Mouse (Mus musculus): ENCODE data around the gene Casr. TPM values are rescaled to one million over a fixed set of nuclear protein-coding genes. Genes with fewer than 3 reads are reported as not detected.
A peak's percentile ranks its signal among the peaks of the same experiment; 100 is the strongest.

The Casr gene
- polyA plus RNA-seq, 1 experiment from 2014 or later: 0.56 TPM

DNA sequence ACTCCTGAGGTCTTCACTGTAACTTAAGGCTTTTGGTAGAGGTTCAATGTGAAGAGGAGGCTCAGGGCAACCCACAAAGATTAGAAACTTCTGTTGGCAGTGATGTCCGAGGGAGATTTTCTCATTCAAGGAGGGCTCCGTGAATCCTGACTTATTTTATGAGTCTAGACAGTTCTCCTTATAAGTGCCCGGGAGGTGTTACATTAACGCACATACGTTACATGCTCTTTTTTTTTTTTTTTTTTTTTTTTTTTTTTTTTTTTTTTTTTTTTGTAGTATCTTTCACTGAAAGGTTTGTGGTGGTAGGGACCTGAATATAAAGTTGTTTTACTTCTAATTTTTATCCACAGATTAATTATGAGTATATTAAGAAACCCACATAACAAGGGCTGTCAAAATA is 54.6 kb downstream of the Casr start:
- 87% methylated on average over 5 of the region's 5 CpGs for WGBS
- H3K9me3 ChIP-seq: no peaks in the 10 kb centered on the region
- no peak for ATAC-seq (ENCODE audit: insufficient number of reproducible peaks, insufficient read depth, low FRiP score, low TSS enrichment)

GRCm38 (mm10) chr16:36506827-36507226 is 55.1 kb downstream of the Casr start:
- Histone ChIP-seq H3K9ac (no peak overlapping the region), H3K4me3 (no peak overlapping the region), H3K9me3 (no peaks in the 10 kb centered on the region), H3K4me1 (no peaks in the 10 kb centered on the region), H3K36me3 (no peaks in the 10 kb centered on the region), H3K27me3 (no peaks in the 10 kb centered on the region), H3K4me2 (replicated peaks) (no peak overlapping the region), H3K27ac (no peak overlapping the region)
- no peak for ATAC-seq (ENCODE audit: insufficient number of reproducible peaks, insufficient read depth, low FRiP score, low TSS enrichment)

More for the DNA sequence above, 54.6 kb downstream of the Casr start:
- no peaks in the 10 kb centered on the region for H3K4me1 ChIP-seq
- no peak overlapping the region for H3K4me2 ChIP-seq (replicated peaks)
- H3K27me3 ChIP-seq: no peaks in the 10 kb centered on the region
- H3K36me3 ChIP-seq: no peaks in the 10 kb centered on the region
- no peak overlapping the region for H3K27ac ChIP-seq
- H3K4me3 ChIP-seq: no peak overlapping the region
- no peak overlapping the region for H3K9ac ChIP-seq

- WGBS: 63% methylated on average over 4 of the region's 4 CpGs
- H3K9me3 ChIP-seq: no peaks in the 10 kb centered on the region
- ATAC-seq (ENCODE audit: insufficient number of reproducible peaks, insufficient read depth, low FRiP score, low TSS enrichment): no peak
- no peak overlapping the region for H3K4me2 ChIP-seq (replicated peaks)
- no peaks in the 10 kb centered on the region for H3K27me3 ChIP-seq
- H3K27ac ChIP-seq: no peak overlapping the region
- H3K36me3 ChIP-seq: no peaks in the 10 kb centered on the region
- H3K4me1 ChIP-seq: no peaks in the 10 kb centered on the region
- no peak overlapping the region for H3K9ac ChIP-seq
- no peak overlapping the region for H3K4me3 ChIP-seq
Observed at GRCm38 (mm10) chr16:36505913-36506312, 56.0 kb downstream of the Casr start.

DNA sequence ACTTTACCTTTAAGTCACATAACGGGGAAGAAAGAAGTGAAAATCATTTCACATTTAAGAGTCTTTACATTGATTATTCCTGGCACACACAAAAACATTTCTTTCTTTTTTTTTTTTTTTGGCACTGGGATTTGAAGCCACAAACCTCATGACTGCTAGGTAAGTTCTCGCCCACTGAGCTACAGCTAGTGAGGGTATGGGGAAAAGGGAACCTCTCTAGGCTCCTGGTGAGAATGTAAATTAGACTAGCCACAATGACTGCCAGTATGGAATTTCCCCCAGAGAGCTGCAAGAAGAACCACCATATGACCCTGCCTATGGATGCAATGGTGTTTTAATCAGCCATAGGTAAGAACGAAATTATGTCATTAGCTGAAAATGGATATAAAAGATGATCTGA is 56.8 kb downstream of the Casr start:
- no peaks in the 10 kb centered on the region for H3K9me3 ChIP-seq
- H3K4me1 ChIP-seq: no peaks in the 10 kb centered on the region
- no peak overlapping the region for H3K27ac ChIP-seq
- no peak overlapping the region for H3K4me2 ChIP-seq (replicated peaks)
- H3K27me3 ChIP-seq: no peaks in the 10 kb centered on the region
- no peak for ATAC-seq (ENCODE audit: insufficient number of reproducible peaks, insufficient read depth, low FRiP score, low TSS enrichment)
- H3K36me3 ChIP-seq: no peaks in the 10 kb centered on the region
- 83% methylated on average over 3 of the region's 3 CpGs for WGBS
- H3K4me3 ChIP-seq: no peak overlapping the region
- H3K9ac ChIP-seq: no peak overlapping the region

DNA sequence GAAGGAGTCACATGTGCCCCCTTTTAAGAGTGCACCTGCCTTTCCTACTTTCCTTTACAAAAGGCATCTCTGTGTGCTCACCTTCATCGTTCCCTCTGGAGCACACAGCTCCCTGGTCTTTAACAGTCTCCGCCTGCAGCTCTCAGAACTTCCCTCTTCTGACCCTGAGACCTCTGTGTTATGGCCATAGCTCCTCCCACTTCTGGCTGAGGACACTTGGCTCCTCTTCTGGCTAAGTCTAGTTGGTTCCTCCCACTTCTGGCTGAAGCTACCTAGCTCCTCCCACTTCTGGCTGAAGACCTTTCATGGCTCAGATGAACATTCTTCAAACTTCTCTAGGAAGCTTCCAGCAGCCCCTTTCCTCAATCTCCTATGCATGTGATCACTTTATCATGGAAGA is 59.7 kb downstream of the Casr start:
- ATAC-seq (ENCODE audit: insufficient number of reproducible peaks, insufficient read depth, low FRiP score, low TSS enrichment): no peak
- WGBS: 76% methylated on average over 2 of the region's 2 CpGs

DNA sequence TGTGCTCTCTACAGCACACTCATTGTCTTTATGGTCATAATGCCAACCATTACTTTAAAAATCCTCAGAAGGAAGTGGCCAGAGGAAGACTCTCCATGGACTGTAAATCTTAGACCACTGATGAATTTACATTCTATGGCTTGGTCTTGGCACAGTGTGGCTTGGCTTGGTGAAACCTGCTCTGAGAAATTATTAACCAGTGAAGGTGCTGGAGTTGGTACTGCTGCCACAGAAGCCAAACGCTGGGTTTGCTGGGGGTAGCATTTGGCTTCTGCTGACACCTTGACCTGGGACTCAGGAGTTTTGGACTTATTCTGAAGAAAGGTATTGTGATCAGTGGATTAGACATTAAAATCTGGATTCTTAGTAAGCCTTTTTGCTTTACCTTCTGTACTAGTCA is 69.5 kb downstream of the Casr start:
- H3K4me1 ChIP-seq: no peaks in the 10 kb centered on the region
- no peak overlapping the region for H3K27ac ChIP-seq
- H3K4me3 ChIP-seq: no peak overlapping the region
- no peak overlapping the region for H3K4me2 ChIP-seq (replicated peaks)
- 83% methylated on average over 1 of the region's 1 CpGs for WGBS
- no peaks in the 10 kb centered on the region for H3K9me3 ChIP-seq
- no peak for ATAC-seq (ENCODE audit: insufficient number of reproducible peaks, insufficient read depth, low FRiP score, low TSS enrichment)
- H3K9ac ChIP-seq: no peak overlapping the region
- H3K27me3 ChIP-seq: no peaks in the 10 kb centered on the region
- H3K36me3 ChIP-seq: no peaks in the 10 kb centered on the region

More for the DNA sequence above, 59.7 kb downstream of the Casr start:
- no peaks in the 10 kb centered on the region for H3K9me3 ChIP-seq
- H3K36me3 ChIP-seq: no peaks in the 10 kb centered on the region
- no peak overlapping the region for H3K4me2 ChIP-seq (replicated peaks)
- no peaks in the 10 kb centered on the region for H3K27me3 ChIP-seq
- H3K27ac ChIP-seq: no peak overlapping the region
- H3K4me1 ChIP-seq: no peaks in the 10 kb centered on the region
- H3K9ac ChIP-seq: no peak overlapping the region
- no peak overlapping the region for H3K4me3 ChIP-seq

- Histone ChIP-seq H3K4me1 (no peaks in the 10 kb centered on the region), H3K9me3 (no peaks in the 10 kb centered on the region), H3K4me2 (replicated peaks) (no peak overlapping the region), H3K4me3 (no peak overlapping the region), H3K27ac (no peak overlapping the region), H3K27me3 (no peaks in the 10 kb centered on the region), H3K9ac (no peak overlapping the region), H3K36me3 (no peaks in the 10 kb centered on the region)
- ATAC-seq (ENCODE audit: insufficient number of reproducible peaks, insufficient read depth, low FRiP score, low TSS enrichment): no peak
- 73% methylated on average over 9 of the region's 9 CpGs for WGBS
Observed at GRCm38 (mm10) chr16:36476866-36477265, 85.1 kb downstream of the Casr start.

DNA sequence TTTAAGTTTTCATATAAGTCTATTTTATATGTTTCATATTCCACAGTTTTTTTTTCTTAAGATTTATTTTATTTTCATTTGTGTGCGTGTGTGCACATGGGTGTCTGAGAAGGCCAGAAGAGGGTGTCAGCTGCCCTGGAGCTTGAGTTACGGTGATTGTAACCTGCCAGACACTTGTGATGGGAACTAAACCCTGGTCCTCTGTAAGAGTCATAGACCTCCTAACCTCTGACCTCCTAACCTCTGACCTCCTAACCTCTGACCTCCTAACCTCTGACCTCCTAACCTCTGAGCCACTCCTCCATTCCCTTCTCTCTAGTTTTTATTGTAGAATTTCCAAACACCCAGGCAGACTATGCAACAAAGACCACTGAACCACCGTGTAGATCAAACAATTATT is 86.4 kb downstream of the Casr start:
- no peak overlapping the region for H3K4me2 ChIP-seq (replicated peaks)
- WGBS: 94% methylated on average over 3 of the region's 3 CpGs

GRCm38 (mm10) chr16:36474849-36475248 is 87.1 kb downstream of the Casr start:
- no peaks in the 10 kb centered on the region for H3K4me1 ChIP-seq
- H3K4me3 ChIP-seq: no peak overlapping the region
- WGBS: 75% methylated on average over 2 of the region's 2 CpGs
- ATAC-seq (ENCODE audit: insufficient number of reproducible peaks, insufficient read depth, low FRiP score, low TSS enrichment): no peak
- H3K9me3 ChIP-seq: no peaks in the 10 kb centered on the region
- H3K36me3 ChIP-seq: no peaks in the 10 kb centered on the region
- H3K27ac ChIP-seq: no peak overlapping the region
- no peak overlapping the region for H3K4me2 ChIP-seq (replicated peaks)
- no peak overlapping the region for H3K9ac ChIP-seq
- H3K27me3 ChIP-seq: no peaks in the 10 kb centered on the region

More for the DNA sequence above, 86.4 kb downstream of the Casr start:
- H3K4me1 ChIP-seq: no peaks in the 10 kb centered on the region
- H3K9ac ChIP-seq: no peak overlapping the region
- no peak for ATAC-seq (ENCODE audit: insufficient number of reproducible peaks, insufficient read depth, low FRiP score, low TSS enrichment)
- no peak overlapping the region for H3K4me3 ChIP-seq
- H3K9me3 ChIP-seq: no peaks in the 10 kb centered on the region
- H3K36me3 ChIP-seq: no peaks in the 10 kb centered on the region
- H3K27me3 ChIP-seq: no peaks in the 10 kb centered on the region
- H3K27ac ChIP-seq: no peak overlapping the region

DNA sequence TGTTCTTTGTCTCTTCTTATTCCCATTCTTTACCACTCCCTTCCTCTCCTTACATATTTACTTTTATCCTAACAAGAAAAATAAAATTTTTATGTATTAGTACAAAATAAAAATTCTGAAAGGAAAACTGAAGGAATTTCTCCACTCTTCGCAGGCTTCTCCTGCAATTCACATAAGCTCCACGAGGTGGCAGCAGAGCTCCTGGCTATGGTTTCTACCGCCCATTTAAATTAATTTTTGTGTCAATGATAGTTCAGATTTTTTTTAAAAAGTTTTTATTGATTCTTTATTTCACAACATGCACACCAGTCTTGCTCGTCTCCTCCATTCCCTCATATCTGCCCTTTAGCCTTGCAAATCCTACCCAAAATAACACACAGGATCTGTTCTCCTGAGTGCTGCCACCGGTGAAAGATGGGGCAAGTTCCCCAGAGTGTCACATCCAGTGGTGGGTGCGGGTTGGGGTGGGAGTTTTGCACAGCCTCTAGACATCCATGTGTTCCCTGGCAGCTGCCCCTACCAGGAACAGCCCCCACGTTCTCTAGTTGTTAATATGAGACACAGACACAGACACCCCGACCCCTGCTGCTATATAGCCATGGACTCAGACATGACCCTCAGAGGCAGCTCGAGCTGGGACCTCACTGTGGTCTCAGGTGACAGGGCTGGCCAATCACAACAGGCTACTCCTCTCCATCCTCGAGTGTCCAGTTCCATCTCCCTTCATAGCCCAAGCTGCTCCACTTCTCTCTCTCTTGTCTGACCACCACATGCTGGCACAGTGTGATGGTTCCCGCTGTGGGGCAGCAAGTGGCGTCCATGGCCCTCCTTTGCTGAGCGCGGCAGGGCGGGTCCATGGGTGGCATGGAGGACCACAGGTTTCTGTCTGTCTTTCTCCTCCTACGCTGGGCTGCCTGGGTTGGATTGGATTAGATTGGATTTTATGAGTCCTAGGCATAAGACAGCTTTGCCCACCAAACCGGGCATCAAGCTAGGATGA is 88.4 kb downstream of the Casr start:
- no peak overlapping the region for H3K4me3 ChIP-seq
- no peaks in the 10 kb centered on the region for H3K27me3 ChIP-seq
- no peak overlapping the region for H3K9ac ChIP-seq
- no peaks in the 10 kb centered on the region for H3K4me1 ChIP-seq
- no peaks in the 10 kb centered on the region for H3K36me3 ChIP-seq
- H3K9me3 ChIP-seq: no peaks in the 10 kb centered on the region
- no peak overlapping the region for H3K4me2 ChIP-seq (replicated peaks)
- peak; percentile 69; the same call in 1 of the 2 replicates for ATAC-seq (ENCODE audit: insufficient number of reproducible peaks, insufficient read depth, low FRiP score, low TSS enrichment)
- no peak overlapping the region for H3K27ac ChIP-seq
- 51% methylated on average over 17 of the region's 17 CpGs for WGBS

- H3K27me3 ChIP-seq: no peaks in the 10 kb centered on the region
- no peak overlapping the region for H3K4me2 ChIP-seq (replicated peaks)
- no peak overlapping the region for H3K9ac ChIP-seq
- WGBS: 48% methylated on average over 13 of the region's 13 CpGs
- H3K4me3 ChIP-seq: no peak overlapping the region
- no peaks in the 10 kb centered on the region for H3K4me1 ChIP-seq
- H3K9me3 ChIP-seq: no peaks in the 10 kb centered on the region
- H3K27ac ChIP-seq: no peak overlapping the region
- no peak for ATAC-seq (ENCODE audit: insufficient number of reproducible peaks, insufficient read depth, low FRiP score, low TSS enrichment)
- H3K36me3 ChIP-seq: no peaks in the 10 kb centered on the region
Observed at GRCm38 (mm10) chr16:36471066-36471633, 90.8 kb downstream of the Casr start.

DNA sequence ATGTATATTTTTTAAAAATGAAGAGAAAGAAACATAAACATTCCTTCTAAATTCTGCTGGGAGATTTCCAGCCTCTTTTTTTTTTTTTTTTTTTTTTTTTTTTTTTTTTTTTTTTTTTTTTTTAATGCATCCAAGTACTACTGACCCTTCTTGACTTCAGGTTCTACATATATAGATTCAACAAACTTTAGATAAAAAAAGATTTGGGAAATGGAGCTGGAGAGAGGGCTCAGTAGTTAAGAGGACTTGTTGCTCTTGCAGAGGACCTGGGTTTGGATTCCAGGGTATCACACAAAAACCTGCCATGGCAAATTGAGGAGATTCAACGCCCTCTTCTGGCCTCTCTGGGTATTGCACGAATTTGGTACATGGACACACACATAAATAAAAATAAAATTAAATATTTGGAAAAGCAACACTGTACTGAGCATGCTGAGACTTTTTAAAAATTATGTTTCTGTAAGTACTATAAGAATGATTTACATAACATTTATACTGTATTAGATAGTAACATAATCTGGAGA is 91.9 kb downstream of the Casr start:
- no peaks in the 10 kb centered on the region for H3K27me3 ChIP-seq
- H3K9ac ChIP-seq: no peak overlapping the region
- H3K4me3 ChIP-seq: no peak overlapping the region
- no peaks in the 10 kb centered on the region for H3K36me3 ChIP-seq
- 6% methylated on average over 2 of the region's 2 CpGs for WGBS
- H3K27ac ChIP-seq: no peak overlapping the region
- no peak overlapping the region for H3K4me2 ChIP-seq (replicated peaks)
- no peaks in the 10 kb centered on the region for H3K9me3 ChIP-seq
- no peak for ATAC-seq (ENCODE audit: insufficient number of reproducible peaks, insufficient read depth, low FRiP score, low TSS enrichment)
- no peaks in the 10 kb centered on the region for H3K4me1 ChIP-seq
